18 mouse cellular contexts compared by ENCODE assay signal in genomic region chr8:95546986-95547385, GRCm38 (mm10). TPM values are rescaled to one million over a fixed set of nuclear protein-coding genes. Genes with fewer than 3 reads are reported as not detected.
"Had no signal": no experiment of that assay in that cellular context is flagged by ENCODE, and none has a peak within 500 bp of the region (broad histone marks: within the 10 kb centered on the region; RNA-seq: fewer than 3 reads in every experiment).

No protein-coding gene starts in this region.

- H3K9me3 ChIP-seq: limb, embryonic 15.5 days; liver, embryonic 12.5 days; midbrain, embryonic 15.5 days; neural tube, embryonic 12.5 days had no signal

- DNase-seq: lung, embryonic 14.5 days; lung, postnatal 10 days; thymus, postnatal 4 days had no signal

- H3K36me3 ChIP-seq: limb, embryonic 15.5 days; liver, embryonic 12.5 days; midbrain, embryonic 15.5 days; neural tube, embryonic 12.5 days had no signal

- H3K4me3 ChIP-seq: left cerebral cortex, adult 2 months; limb, embryonic 15.5 days; liver, embryonic 12.5 days; megakaryocyte, embryonic 14.5 days; midbrain, embryonic 15.5 days; neural tube, embryonic 12.5 days had no signal

- H3K27ac ChIP-seq: left cerebral cortex, adult 2 months; limb, embryonic 15.5 days; liver, embryonic 12.5 days; macrophage; midbrain, embryonic 15.5 days; neural tube, embryonic 12.5 days; stomach, postnatal 0 days had no signal

- H3K4me2 ChIP-seq: limb, embryonic 15.5 days; liver, embryonic 12.5 days; lung, embryonic 14.5 days; midbrain, embryonic 11.5 days; midbrain, embryonic 15.5 days; neural tube, embryonic 12.5 days had no signal

- H3K27me3 ChIP-seq: limb, embryonic 15.5 days; liver, embryonic 12.5 days; midbrain, embryonic 15.5 days; neural tube, embryonic 12.5 days had no signal

- H3K4me1 ChIP-seq: limb, embryonic 15.5 days; liver, embryonic 12.5 days; megakaryocyte, embryonic 14.5 days had no signal

- H3K9ac ChIP-seq: limb, embryonic 15.5 days; liver, embryonic 12.5 days; lung, embryonic 14.5 days; midbrain, embryonic 15.5 days; neural tube, embryonic 12.5 days had no signal

RNA-seq across cellular contexts. Expression of gene Ccdc113, which starts 13.1 kb away (rescaled TPM):
- total RNA-seq: monocyte, adult 5-6 weeks; neutrophil, adult 5-6 weeks had no signal
- polyA plus RNA-seq: limb, embryonic 11.5 days; liver, embryonic 12.5 days; liver, embryonic 16.5 days; macrophage; midbrain, embryonic 11.5 days had no signal

RNA-seq across cellular contexts. Expression of gene Prss54, which starts 29.2 kb away (rescaled TPM):
- total RNA-seq: layer of hippocampus, postnatal 25 days; monocyte, adult 5-6 weeks; neutrophil, adult 5-6 weeks had no signal
- polyA plus RNA-seq: intestine, postnatal 0 days; limb, embryonic 11.5 days; limb, embryonic 15.5 days; liver, embryonic 12.5 days; liver, embryonic 16.5 days; lung, embryonic 14.5 days; macrophage; midbrain, embryonic 11.5 days; midbrain, embryonic 15.5 days; neural tube, embryonic 12.5 days; stomach, postnatal 0 days had no signal
